Mouse (Mus musculus) bone marrow macrophage, adult 2 months (primary cell): ENCODE measurements at regions not wholly inside any gene's neighbourhood (a gene's known extent, or its start where the extent isn't known, plus 50 kb on each side); places are given as distances from the start of the nearest gene placed in this dataset.

Experiments used
- CTCF ChIP-seq: IDR thresholded peaks from 2 replicates; pipeline ENCODE4 v1.5.1; 2012; ENCODE audit warnings: low read depth, mild to moderate bottlenecking, low read length, moderate library complexity
- POLR2A ChIP-seq: IDR thresholded peaks from 2 replicates; pipeline ENCODE4 v1.6.1; 2012; ENCODE audit warnings: mild to moderate bottlenecking, low read depth, low read length, borderline replicate concordance

DNA sequence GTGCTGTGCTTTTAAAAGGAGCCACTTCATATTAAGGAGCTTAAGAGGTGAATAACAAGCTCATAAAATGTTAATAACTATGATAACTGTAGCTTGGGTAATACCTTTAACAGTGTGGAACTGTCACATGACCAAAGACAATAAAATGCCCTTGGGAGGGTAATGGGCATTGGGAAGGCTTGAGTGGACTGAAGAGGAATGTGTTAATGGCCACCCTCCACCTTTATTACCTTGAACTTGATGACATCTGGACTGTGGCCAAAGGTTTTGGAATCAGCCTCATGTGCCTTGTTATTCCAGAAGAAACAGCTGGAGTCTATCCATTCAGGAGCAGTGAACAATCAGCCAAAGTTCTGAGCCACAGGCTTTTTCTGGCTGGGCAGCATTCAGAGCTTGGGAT is 451.0 kb upstream of the Tenm4 start:
- TF ChIP-seq CTCF (no peak), POLR2A (no peak)
